Mouse (Mus musculus): ENCODE measurements around the gene Ddx56. TPM values are rescaled to one million over a fixed set of nuclear protein-coding genes. Genes with fewer than 3 reads are reported as not detected.

The Ddx56 gene
- total and polyA plus RNA-seq, 2 experiments from 2014 or later, result 64.4 to 77.4 TPM

GRCm38 (mm10) chr11:6291401-6292115, 24.0 kb upstream of the Ddx56 start, which contains the start of gene Ogdh:
Ogdh (plus strand) TSS chr11:6291633.
- H3K27ac ChIP-seq (ENCODE audit: low read depth, low read length), result peak within 1 kb of the TSS; percentile 86
- H3K36me3 ChIP-seq (ENCODE audit: insufficient read depth, low read length), result no peaks in the 10 kb centered on the region
- H3K4me3 ChIP-seq (ENCODE audit: low read depth, low read length), result peak within 1 kb of the TSS; percentile 51
- WGBS, result under 1% methylated on average over 72 of the region's 77 CpGs
- peaks cover 6% of the 10 kb centered on the region; the same call in 1 of the 2 replicates for H3K4me1 ChIP-seq (ENCODE audit: insufficient read depth, low read length)
- peak within 1 kb of the TSS; percentile 70 for H3K4me2 ChIP-seq (ENCODE audit: low read depth, low read length, poor library complexity, severe bottlenecking)
- H3K9ac ChIP-seq (replicated peaks; ENCODE audit: low read length, poor library complexity, severe bottlenecking), result peak within 1 kb of the TSS; percentile 63
- TF ChIP-seq CTCF (IDR thresholded peaks at IDR 0.05), result no peak
- DNase-seq (ENCODE audit: low spot score) (peak; percentile 99), ATAC-seq (ENCODE audit: low FRiP score) (peak; percentile 97)
- H3K27me3 ChIP-seq (ENCODE audit: insufficient read depth, low read length), result no peaks in the 10 kb centered on the region
- H3K9me3 ChIP-seq (ENCODE audit: low read length), result no peaks in the 10 kb centered on the region

- H3K9ac ChIP-seq (replicated peaks; ENCODE audit: low read length, poor library complexity, severe bottlenecking), result no peak overlapping the region
- no peaks in the 10 kb centered on the region for H3K9me3 ChIP-seq (ENCODE audit: low read length)
- H3K36me3 ChIP-seq (ENCODE audit: insufficient read depth, low read length), result no peaks in the 10 kb centered on the region
- 22% methylated on average over 3 of the region's 3 CpGs for WGBS
- DNase-seq (ENCODE audit: low spot score) (no peak), ATAC-seq (ENCODE audit: low FRiP score) (no peak)
- H3K4me2 ChIP-seq (ENCODE audit: low read depth, low read length, poor library complexity, severe bottlenecking), result peak overlapping the region; percentile 70
- H3K4me1 ChIP-seq (ENCODE audit: insufficient read depth, low read length), result peaks cover 6% of the 10 kb centered on the region; the same call in 1 of the 2 replicates
- peak overlapping the region; percentile 86 for H3K27ac ChIP-seq (ENCODE audit: low read depth, low read length)
- H3K27me3 ChIP-seq (ENCODE audit: insufficient read depth, low read length), result no peaks in the 10 kb centered on the region
- peak overlapping the region; percentile 51 for H3K4me3 ChIP-seq (ENCODE audit: low read depth, low read length)
- TF ChIP-seq CTCF (IDR thresholded peaks at IDR 0.05), result no peak
Observed at GRCm38 (mm10) chr11:6290883-6291282, 23.3 kb upstream of the Ddx56 start.

- Histone ChIP-seq H3K4me2 (ENCODE audit: low read depth, low read length, poor library complexity, severe bottlenecking) (no peak overlapping the region), H3K4me3 (ENCODE audit: low read depth, low read length) (no peak overlapping the region), H3K36me3 (ENCODE audit: insufficient read depth, low read length) (no peaks in the 10 kb centered on the region), H3K27me3 (ENCODE audit: insufficient read depth, low read length) (no peaks in the 10 kb centered on the region), H3K27ac (ENCODE audit: low read depth, low read length) (no peak overlapping the region), H3K9ac (replicated peaks; ENCODE audit: low read length, poor library complexity, severe bottlenecking) (no peak overlapping the region), H3K9me3 (ENCODE audit: low read length) (no peaks in the 10 kb centered on the region), H3K4me1 (ENCODE audit: insufficient read depth, low read length) (peaks cover 6% of the 10 kb centered on the region; the same call in 1 of the 2 replicates)
- no peak for ATAC-seq (ENCODE audit: low FRiP score)
- DNase-seq (ENCODE audit: low spot score), result no peak
- TF ChIP-seq CTCF (IDR thresholded peaks at IDR 0.05), result no peak
- 96% methylated on average over 3 of the region's 3 CpGs for WGBS
Observed at GRCm38 (mm10) chr11:6290138-6290537, 22.6 kb upstream of the Ddx56 start.

GRCm38 (mm10) chr11:6282940-6283339, 15.4 kb upstream of the Ddx56 start:
- 78% methylated on average over 3 of the region's 3 CpGs for WGBS
- no peak for ATAC-seq (ENCODE audit: low FRiP score)
- no peak for TF ChIP-seq CTCF (IDR thresholded peaks at IDR 0.05)
- H3K9ac ChIP-seq (replicated peaks; ENCODE audit: low read length, poor library complexity, severe bottlenecking), result no peak overlapping the region
- H3K4me1 ChIP-seq (ENCODE audit: insufficient read depth, low read length), result no peaks in the 10 kb centered on the region
- H3K9me3 ChIP-seq (ENCODE audit: low read length), result no peaks in the 10 kb centered on the region
- H3K4me3 ChIP-seq (ENCODE audit: low read depth, low read length), result no peak overlapping the region
- H3K27me3 ChIP-seq (ENCODE audit: insufficient read depth, low read length), result no peaks in the 10 kb centered on the region
- H3K36me3 ChIP-seq (ENCODE audit: insufficient read depth, low read length), result no peaks in the 10 kb centered on the region
- H3K27ac ChIP-seq (ENCODE audit: low read depth, low read length), result no peak overlapping the region
- DNase-seq (ENCODE audit: low spot score), result no peak
- H3K4me2 ChIP-seq (ENCODE audit: low read depth, low read length, poor library complexity, severe bottlenecking), result no peak overlapping the region

- no peaks in the 10 kb centered on the region for H3K27me3 ChIP-seq (ENCODE audit: insufficient read depth, low read length)
- no peak for ATAC-seq (ENCODE audit: low FRiP score)
- no peak for TF ChIP-seq CTCF (IDR thresholded peaks at IDR 0.05)
- H3K4me2 ChIP-seq (ENCODE audit: low read depth, low read length, poor library complexity, severe bottlenecking), result no peak overlapping the region
- H3K36me3 ChIP-seq (ENCODE audit: insufficient read depth, low read length), result peaks cover 7% of the 10 kb centered on the region; the same call in 1 of the 2 replicates
- no peak overlapping the region for H3K27ac ChIP-seq (ENCODE audit: low read depth, low read length)
- 82% methylated on average over 3 of the region's 3 CpGs for WGBS
- no peak overlapping the region for H3K9ac ChIP-seq (replicated peaks; ENCODE audit: low read length, poor library complexity, severe bottlenecking)
- H3K4me1 ChIP-seq (ENCODE audit: insufficient read depth, low read length), result peaks cover 8% of the 10 kb centered on the region
- H3K4me3 ChIP-seq (ENCODE audit: low read depth, low read length), result no peak overlapping the region
- no peaks in the 10 kb centered on the region for H3K9me3 ChIP-seq (ENCODE audit: low read length)
- no peak for DNase-seq (ENCODE audit: low spot score)
Observed at GRCm38 (mm10) chr11:6276466-6276865, 8.9 kb upstream of the Ddx56 start.

- DNase-seq (ENCODE audit: low spot score) (no peak), ATAC-seq (ENCODE audit: low FRiP score) (peak; percentile 6; the same call in 1 of the 2 replicates)
- H3K4me3 ChIP-seq (ENCODE audit: low read depth, low read length), result peak overlapping the region; percentile 92
- WGBS, result 22% methylated on average over 7 of the region's 7 CpGs
- TF ChIP-seq CTCF (IDR thresholded peaks at IDR 0.05), result no peak
- H3K4me2 ChIP-seq (ENCODE audit: low read depth, low read length, poor library complexity, severe bottlenecking), result peak overlapping the region; percentile 64
- no peaks in the 10 kb centered on the region for H3K27me3 ChIP-seq (ENCODE audit: insufficient read depth, low read length)
- H3K36me3 ChIP-seq (ENCODE audit: insufficient read depth, low read length), result peaks cover 12% of the 10 kb centered on the region
- H3K4me1 ChIP-seq (ENCODE audit: insufficient read depth, low read length), result peaks cover 8% of the 10 kb centered on the region
- H3K9me3 ChIP-seq (ENCODE audit: low read length), result no peaks in the 10 kb centered on the region
- H3K27ac ChIP-seq (ENCODE audit: low read depth, low read length), result peak overlapping the region; percentile 74
- peak overlapping the region; percentile 95; the same call in 1 of the 2 replicates for H3K9ac ChIP-seq (replicated peaks; ENCODE audit: low read length, poor library complexity, severe bottlenecking)
Observed at GRCm38 (mm10) chr11:6275094-6275484, 7.5 kb upstream of the Ddx56 start.
